Mouse (Mus musculus): ENCODE results near the gene Rora.

Rora gene

GRCm38 (mm10) chr9:69006666-69007065 lies 353.1 kb downstream of the Rora start:
- DNase-seq (ENCODE audit: low spot score in 2 of 2) = no peak

- no peak for DNase-seq (ENCODE audit: low spot score in 2 of 2)
These were observed 355.1 kb downstream of the Rora start for GRCm38 (mm10) chr9:69008706-69009105.

- DNase-seq (ENCODE audit: low spot score in 2 of 2) = no peak
These were observed 357.3 kb downstream of the Rora start for GRCm38 (mm10) chr9:69010886-69011285.

GRCm38 (mm10) chr9:69013186-69013715 lies 359.7 kb downstream of the Rora start:
- DNase-seq (ENCODE audit: low spot score in 2 of 2) = no peak

GRCm38 (mm10) chr9:69014203-69014602 lies 360.6 kb downstream of the Rora start:
- no peak for DNase-seq (ENCODE audit: low spot score in 2 of 2)

- no peak for DNase-seq (ENCODE audit: low spot score in 2 of 2)
These were observed 366.8 kb downstream of the Rora start for GRCm38 (mm10) chr9:69020381-69020780.

GRCm38 (mm10) chr9:69021482-69021881 lies 367.9 kb downstream of the Rora start:
- no peak for DNase-seq (ENCODE audit: low spot score in 2 of 2)

GRCm38 (mm10) chr9:69023314-69023713 lies 369.7 kb downstream of the Rora start:
- no peak for DNase-seq (ENCODE audit: low spot score in 2 of 2)

- DNase-seq (ENCODE audit: low spot score in 2 of 2) = no peak
These were observed 374.6 kb downstream of the Rora start for GRCm38 (mm10) chr9:69028177-69028576.

GRCm38 (mm10) chr9:69034301-69034871 lies 380.8 kb downstream of the Rora start:
- DNase-seq (ENCODE audit: low spot score in 2 of 2) = no peak

GRCm38 (mm10) chr9:69035456-69035855 lies 381.9 kb downstream of the Rora start:
- DNase-seq (ENCODE audit: low spot score in 2 of 2) = no peak

- no peak for DNase-seq (ENCODE audit: low spot score in 2 of 2)
These were observed 382.7 kb downstream of the Rora start for GRCm38 (mm10) chr9:69036296-69036695.

GRCm38 (mm10) chr9:69043920-69044613 lies 390.5 kb downstream of the Rora start:
- DNase-seq (ENCODE audit: low spot score in 2 of 2) = no peak

- DNase-seq (ENCODE audit: low spot score in 2 of 2) = no peak
These were observed 391.1 kb downstream of the Rora start for GRCm38 (mm10) chr9:69044614-69045133.

- no peak for DNase-seq (ENCODE audit: low spot score in 2 of 2)
These were observed 392.3 kb downstream of the Rora start for GRCm38 (mm10) chr9:69045908-69046307.

GRCm38 (mm10) chr9:69050856-69051255 lies 397.3 kb downstream of the Rora start:
- no peak for DNase-seq (ENCODE audit: low spot score in 2 of 2)

GRCm38 (mm10) chr9:69051890-69052289 lies 398.3 kb downstream of the Rora start:
- DNase-seq (ENCODE audit: low spot score in 2 of 2) = no peak

GRCm38 (mm10) chr9:69055302-69055701 lies 401.7 kb downstream of the Rora start:
- DNase-seq (ENCODE audit: low spot score in 2 of 2) = no peak

GRCm38 (mm10) chr9:69071203-69071867 lies 417.7 kb downstream of the Rora start:
- DNase-seq (ENCODE audit: low spot score in 2 of 2) = no peak

- no peak for DNase-seq (ENCODE audit: low spot score in 2 of 2)
These were observed 419.7 kb downstream of the Rora start for GRCm38 (mm10) chr9:69073271-69073670.

- no peak for DNase-seq (ENCODE audit: low spot score in 2 of 2)
These were observed 430.6 kb downstream of the Rora start for GRCm38 (mm10) chr9:69084086-69084719.
